Mouse (Mus musculus) forebrain, embryonic 14.5 days (tissue): ENCODE measurements around the gene Ccdc158. TPM values are rescaled to one million over a fixed set of nuclear protein-coding genes. Genes with fewer than 3 reads are reported as not detected.

Source experiments
- ATAC-seq: fragments of 200-750 bp; cut with Nextera tagmentation; 2 replicates; pipeline ENCODE4 v1.8.0; 2017; ENCODE audit warnings: mild to moderate bottlenecking, moderate library complexity
- DNase-seq: peaks from one replicate; pipeline ENCODE4 v3.0.0-alpha.2; 2015; ENCODE audit warnings: low spot score
- H3K27ac ChIP-seq: fragments of 300-500 bp; sonication (generic); 2 replicates; pipeline ENCODE4 v1.5.1; 2014; ENCODE audit warnings: low read depth, mild to moderate bottlenecking, control low read depth, low read length, moderate library complexity
- H3K27me3 ChIP-seq: fragments of 300-500 bp; sonication (generic); replicated peaks from 2 replicates; pipeline ENCODE4 v1.6.1; 2014; ENCODE audit warnings: low read length, control low read depth, mixed read lengths; ENCODE audit not compliant: control insufficient read depth, insufficient read depth
- H3K36me3 ChIP-seq: fragments of 300-500 bp; sonication (generic); 2 replicates; pipeline ENCODE4 v1.6.1; 2014; ENCODE audit warnings: low read length, control low read depth; ENCODE audit not compliant: control insufficient read depth, insufficient read depth
- H3K4me1 ChIP-seq: fragments of 300-500 bp; sonication (generic); 2 replicates; pipeline ENCODE4 v1.6.1; 2014; ENCODE audit warnings: antibody characterized with exemption, low read length, control low read depth; ENCODE audit not compliant: control insufficient read depth, insufficient read depth
- H3K4me2 ChIP-seq: fragments of 300-500 bp; sonication (generic); 2 replicates; pipeline ENCODE4 v1.6.1; 2014; ENCODE audit warnings: mild to moderate bottlenecking, control low read depth, low read length
- H3K4me3 ChIP-seq: fragments of 300-500 bp; sonication (generic); 2 replicates; pipeline ENCODE4 v1.5.1; 2014; ENCODE audit warnings: low read depth, low read length, control low read depth
- H3K9ac ChIP-seq: fragments of 300-500 bp; sonication (generic); 2 replicates; pipeline ENCODE4 v1.6.1; 2014; ENCODE audit warnings: mild to moderate bottlenecking, low read length, control low read depth, moderate library complexity
- H3K9me3 ChIP-seq: fragments of 300-500 bp; sonication (generic); replicated peaks from 2 replicates; pipeline ENCODE4 v1.6.1; 2016; ENCODE audit warnings: low read length, control low read depth, mixed read lengths; ENCODE audit not compliant: control insufficient read depth
- WGBS: fragments of 180-500 bp; shearing (Covaris S2); extraction: QIAGEN DNeasy Blood & Tissue Kit; methylation state at CpG from one replicate; pipeline ENCODE4 v1.1.7; 2014; 5-methylcytosine and 5-hydroxymethylcytosine counted together
- polyA plus RNA-seq: library from polyadenylated mRNA; unstranded; fragments of >200 nt; fragmentation: Nextera tagmentation; extraction: Ambion mirVana; gene quantifications from 2 replicates; pipeline ENCODE4 v1.2.1, GENCODE M21; 2014

Ccdc158 gene
- polyA plus RNA-seq, 1 experiment from 2014 or later: 0.58 TPM

- ATAC-seq (no peak), DNase-seq (no peak)
- Histone ChIP-seq H3K4me2 (no peak overlapping the region), H3K27ac (no peak overlapping the region), H3K4me3 (no peak overlapping the region), H3K27me3 (no peaks in the 10 kb centered on the region), H3K9me3 (no peaks in the 10 kb centered on the region), H3K36me3 (no peaks in the 10 kb centered on the region), H3K4me1 (peaks cover 13% of the 10 kb centered on the region; the same call in 1 of the 2 replicates), H3K9ac (no peak overlapping the region)
- WGBS: 38% methylated on average over 5 of the region's 5 CpGs
Observed at GRCm38 (mm10) chr5:92711666-92712290, 36.7 kb upstream of the Ccdc158 start.

GRCm38 (mm10) chr5:92710779-92711178 lies 35.7 kb upstream of the Ccdc158 start:
- no peaks in the 10 kb centered on the region for H3K9me3 ChIP-seq
- peaks cover 12% of the 10 kb centered on the region; the same call in 1 of the 2 replicates for H3K4me1 ChIP-seq
- H3K36me3 ChIP-seq: no peaks in the 10 kb centered on the region
- H3K27me3 ChIP-seq: no peaks in the 10 kb centered on the region
- no peak for DNase-seq
- no peak overlapping the region for H3K9ac ChIP-seq
- no peak overlapping the region for H3K4me3 ChIP-seq
- WGBS: 73% methylated on average over 8 of the region's 8 CpGs
- no peak for ATAC-seq
- H3K27ac ChIP-seq: no peak overlapping the region
- no peak overlapping the region for H3K4me2 ChIP-seq

GRCm38 (mm10) chr5:92707921-92708491 lies 32.9 kb upstream of the Ccdc158 start:
- no peak for DNase-seq
- no peak for ATAC-seq
- no peak overlapping the region for H3K4me3 ChIP-seq
- peaks cover 9% of the 10 kb centered on the region; the same call in 1 of the 2 replicates for H3K4me1 ChIP-seq
- H3K9ac ChIP-seq: no peak overlapping the region
- 19% methylated on average over 7 of the region's 7 CpGs for WGBS
- no peaks in the 10 kb centered on the region for H3K27me3 ChIP-seq
- no peaks in the 10 kb centered on the region for H3K36me3 ChIP-seq
- peak overlapping the region; percentile 23; the same call in 1 of the 2 replicates for H3K27ac ChIP-seq
- no peak overlapping the region for H3K4me2 ChIP-seq
- H3K9me3 ChIP-seq: no peaks in the 10 kb centered on the region

DNA sequence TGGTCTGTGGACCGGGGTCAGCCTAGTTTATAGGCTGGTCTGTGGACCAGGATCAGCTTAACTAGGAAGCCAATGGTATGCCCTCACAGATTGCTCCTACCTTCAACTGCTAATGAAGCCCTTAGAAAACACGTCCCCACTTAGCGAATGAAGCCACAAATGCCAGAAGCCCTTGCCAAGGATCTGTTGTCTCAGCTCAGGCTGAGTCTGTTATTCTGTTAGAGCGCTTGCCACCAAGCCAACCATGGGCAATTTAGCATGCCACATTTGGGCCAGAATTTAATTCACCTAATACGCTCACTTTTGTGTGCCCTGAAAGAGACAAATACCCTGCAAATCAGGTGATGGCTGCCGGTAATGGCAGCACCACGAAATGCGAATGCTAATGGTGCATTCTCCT lies 28.6 kb upstream of the Ccdc158 start:
- peak; percentile 86 for DNase-seq

DNA sequence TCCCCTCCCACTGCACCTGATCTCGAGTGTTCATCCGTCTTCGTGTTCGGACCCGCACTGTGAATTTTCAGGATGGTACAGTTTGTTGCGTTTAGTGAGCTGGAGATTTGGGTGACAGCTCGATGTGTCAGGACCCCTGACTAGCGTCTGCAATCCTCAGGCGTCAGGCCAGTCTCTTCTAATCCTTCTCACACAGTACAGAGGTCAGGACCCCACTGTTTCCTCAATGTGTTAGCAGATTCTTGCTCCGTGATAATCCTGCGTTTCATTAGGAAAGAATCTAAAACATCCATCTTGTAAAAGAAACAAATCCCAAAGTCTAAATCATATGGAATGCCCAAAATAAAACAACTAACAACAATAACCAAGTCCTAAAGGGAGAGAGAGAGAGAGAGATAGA lies 26.7 kb upstream of the Ccdc158 start:
- Histone ChIP-seq H3K36me3 (no peaks in the 10 kb centered on the region), H3K27ac (no peak overlapping the region), H3K4me3 (no peak overlapping the region), H3K4me2 (no peak overlapping the region), H3K4me1 (peaks cover 4% of the 10 kb centered on the region; the same call in 1 of the 2 replicates), H3K27me3 (no peaks in the 10 kb centered on the region), H3K9me3 (no peaks in the 10 kb centered on the region), H3K9ac (no peak overlapping the region)
- DNase-seq: no peak
- 56% methylated on average over 11 of the region's 11 CpGs for WGBS
- ATAC-seq: no peak

More for the DNA sequence above, 28.6 kb upstream of the Ccdc158 start:
- peak; percentile 47; the same call in 1 of the 2 replicates for ATAC-seq
- Histone ChIP-seq H3K4me1 (peaks cover 7% of the 10 kb centered on the region; the same call in 1 of the 2 replicates), H3K9me3 (no peaks in the 10 kb centered on the region), H3K9ac (no peak overlapping the region), H3K27ac (no peak overlapping the region), H3K36me3 (no peaks in the 10 kb centered on the region), H3K4me3 (no peak overlapping the region), H3K27me3 (no peaks in the 10 kb centered on the region), H3K4me2 (no peak overlapping the region)
- 43% methylated on average over 8 of the region's 8 CpGs for WGBS

DNA sequence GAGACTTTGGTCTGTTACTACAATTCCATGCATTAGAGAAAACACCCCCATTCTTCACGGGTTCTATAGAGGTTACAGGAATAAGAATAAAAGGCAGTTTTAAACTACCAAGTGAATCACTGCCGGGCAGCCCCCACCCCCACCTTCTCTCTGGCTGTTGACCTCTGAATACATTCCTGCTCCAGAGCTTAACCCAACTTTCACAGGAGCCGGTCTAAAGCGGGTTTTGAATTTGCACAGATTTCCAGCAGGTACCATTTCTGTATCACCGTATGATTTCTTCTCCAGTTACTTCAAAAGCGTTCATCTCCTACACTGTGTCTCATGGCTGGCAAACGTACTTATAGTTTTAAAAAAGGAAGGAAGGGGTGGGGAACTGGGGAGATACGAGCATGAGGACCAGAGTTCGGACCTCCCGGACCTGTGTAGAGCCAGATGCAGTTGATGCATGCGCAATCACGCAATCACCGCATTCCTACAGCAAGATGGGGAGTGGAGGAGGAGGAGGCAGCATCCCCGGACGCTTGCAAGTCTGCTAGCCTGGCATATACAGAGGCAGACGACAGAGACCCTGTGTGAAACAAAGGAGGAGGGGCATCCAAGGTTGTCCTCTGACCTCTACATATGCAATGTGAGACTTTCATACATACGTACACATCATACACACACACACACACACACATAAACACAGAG lies 23.9 kb upstream of the Ccdc158 start:
- peak; percentile 47 for ATAC-seq
- 3% methylated on average over 17 of the region's 17 CpGs for WGBS
- Histone ChIP-seq H3K9ac (peak overlapping the region; percentile 33), H3K4me2 (peak overlapping the region; percentile 52), H3K9me3 (no peaks in the 10 kb centered on the region), H3K4me3 (peak overlapping the region; percentile 28), H3K27ac (peak overlapping the region; percentile 83), H3K27me3 (no peaks in the 10 kb centered on the region), H3K36me3 (no peaks in the 10 kb centered on the region), H3K4me1 (peaks cover 7% of the 10 kb centered on the region; the same call in 1 of the 2 replicates)
- peak; percentile 57 for DNase-seq

DNA sequence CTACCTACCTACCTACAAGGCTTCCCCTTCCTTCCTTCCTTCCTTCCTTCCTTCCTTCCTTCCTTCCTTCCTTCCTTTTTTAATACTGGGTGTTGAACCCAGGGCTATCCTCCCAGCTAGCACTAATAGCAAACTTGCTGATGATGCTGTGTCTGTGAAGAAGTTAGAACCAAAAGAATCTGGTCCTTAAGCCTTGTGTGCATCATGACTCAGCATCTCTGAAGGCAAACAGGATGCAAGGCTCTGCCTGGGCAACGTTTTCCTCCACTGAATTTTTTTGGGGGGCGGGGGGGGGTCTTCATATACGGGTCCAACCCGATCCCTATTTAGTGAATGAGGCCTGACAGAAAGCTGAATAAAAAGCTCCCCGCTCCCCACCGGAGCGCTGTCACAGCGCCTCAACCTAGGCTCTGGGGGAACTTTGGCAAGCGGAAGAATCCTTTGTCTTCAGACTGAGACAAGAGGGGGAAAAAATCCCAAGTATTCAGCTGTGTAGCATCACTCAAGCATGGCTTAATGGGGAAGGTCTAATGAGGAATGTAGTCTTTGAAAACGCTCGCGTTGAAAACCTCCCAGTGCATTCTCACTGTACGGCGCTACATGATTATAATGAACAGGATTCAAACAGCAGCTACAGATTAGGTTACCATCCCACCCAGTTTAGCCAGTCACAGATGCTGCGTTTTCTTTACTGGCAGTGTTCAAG lies 23.2 kb upstream of the Ccdc158 start:
- Histone ChIP-seq H3K27me3 (no peaks in the 10 kb centered on the region), H3K4me1 (peaks cover 7% of the 10 kb centered on the region; the same call in 1 of the 2 replicates), H3K9ac (peak overlapping the region; percentile 33), H3K4me2 (peak overlapping the region; percentile 52), H3K36me3 (no peaks in the 10 kb centered on the region), H3K9me3 (no peaks in the 10 kb centered on the region), H3K27ac (peak overlapping the region; percentile 83), H3K4me3 (peak overlapping the region; percentile 28)
- under 1% methylated on average over 15 of the region's 15 CpGs for WGBS
- DNase-seq (peak; percentile 93), ATAC-seq (peak; percentile 82)

- Histone ChIP-seq H3K27ac (no peak overlapping the region; the same call in 1 of the 2 replicates), H3K4me1 (peaks cover 7% of the 10 kb centered on the region; the same call in 1 of the 2 replicates), H3K9ac (no peak overlapping the region), H3K36me3 (no peaks in the 10 kb centered on the region), H3K4me2 (no peak overlapping the region), H3K9me3 (no peaks in the 10 kb centered on the region), H3K27me3 (no peaks in the 10 kb centered on the region), H3K4me3 (no peak overlapping the region)
- WGBS: 38% methylated on average over 10 of the region's 10 CpGs
- ATAC-seq: 0 out of 2 replicates have a peak, but pooled peaks have one; percentile 9
- DNase-seq: peak; percentile 61
Observed at GRCm38 (mm10) chr5:92694316-92694995, 19.4 kb upstream of the Ccdc158 start.
